Mouse (Mus musculus): ENCODE data around the gene Osgin1. TPM values are rescaled to one million over a fixed set of nuclear protein-coding genes. Genes with fewer than 3 reads are reported as not detected.

The Osgin1 gene
- total RNA-seq, 1 experiment from 2014 or later = not detected

Other genes starting within 250 kb of the Osgin1 start
- 80.3 and 97.3 TPM in 2 replicates for gene Hsbp1, start 89.6 kb upstream of the Osgin1 start, total RNA-seq (2017)
- gene Mlycd, start 39.2 kb upstream of the Osgin1 start, total RNA-seq (2017) = 8.1 and 12.0 TPM in 2 replicates
- not detected in 2 replicates for gene Necab2, start 12.6 kb downstream of the Osgin1 start, total RNA-seq (2017)
- gene Slc38a8, start 67.6 kb downstream of the Osgin1 start, total RNA-seq (2017) = not detected in 2 replicates
- 43.7 and 50.4 TPM in 2 replicates for gene Mbtps1, start 124.6 kb downstream of the Osgin1 start, total RNA-seq (2017)
- 26.2 and 31.1 TPM in 2 replicates for gene Hsdl1, start 141.1 kb downstream of the Osgin1 start, total RNA-seq (2017)
- not detected in 2 replicates for gene Dnaaf1, start 141.1 kb downstream of the Osgin1 start, total RNA-seq (2017)
- 3.6 and 7.8 TPM in 2 replicates for gene Taf1c, start 171.1 kb downstream of the Osgin1 start, total RNA-seq (2017)
- not detected in 2 replicates for gene Adad2, start 178.6 kb downstream of the Osgin1 start, total RNA-seq (2017)
- gene Kcng4, start 201.6 kb downstream of the Osgin1 start, total RNA-seq (2017) = not detected in 2 replicates
- not detected in 2 replicates for gene Wfdc1, start 232.2 kb downstream of the Osgin1 start, total RNA-seq (2017)

Data from common myeloid progenitor, adult 5-6 weeks (primary cell).